Mouse (Mus musculus) C2C12 (cell line): Measurements from ENCODE around the gene Cpt1a.

Source experiments
- CEBPB ChIP-seq: IDR thresholded peaks from one replicate; pipeline ENCODE4 v1.6.1; 2011; ENCODE audit warnings: low read depth, mild to moderate bottlenecking, control low read depth, moderate library complexity
- CTCF ChIP-seq: IDR thresholded peaks from one replicate; pipeline ENCODE4 v1.5.1; 2011; ENCODE audit not compliant: control insufficient read depth, insufficient read depth, insufficient read length
- MAX ChIP-seq: IDR thresholded peaks from one replicate; pipeline ENCODE4 v1.6.1; 2011; ENCODE audit warnings: mild to moderate bottlenecking, control low read depth
- MYOD1 ChIP-seq: IDR thresholded peaks from one replicate; pipeline ENCODE4 v1.6.1; 2011; ENCODE audit warnings: low read depth; ENCODE audit not compliant: control insufficient read depth, insufficient read length
- USF1 ChIP-seq: IDR thresholded peaks from one replicate; pipeline ENCODE4 v1.6.1; 2011; ENCODE audit warnings: low read depth, mild to moderate bottlenecking, control low read depth, moderate library complexity

DNA sequence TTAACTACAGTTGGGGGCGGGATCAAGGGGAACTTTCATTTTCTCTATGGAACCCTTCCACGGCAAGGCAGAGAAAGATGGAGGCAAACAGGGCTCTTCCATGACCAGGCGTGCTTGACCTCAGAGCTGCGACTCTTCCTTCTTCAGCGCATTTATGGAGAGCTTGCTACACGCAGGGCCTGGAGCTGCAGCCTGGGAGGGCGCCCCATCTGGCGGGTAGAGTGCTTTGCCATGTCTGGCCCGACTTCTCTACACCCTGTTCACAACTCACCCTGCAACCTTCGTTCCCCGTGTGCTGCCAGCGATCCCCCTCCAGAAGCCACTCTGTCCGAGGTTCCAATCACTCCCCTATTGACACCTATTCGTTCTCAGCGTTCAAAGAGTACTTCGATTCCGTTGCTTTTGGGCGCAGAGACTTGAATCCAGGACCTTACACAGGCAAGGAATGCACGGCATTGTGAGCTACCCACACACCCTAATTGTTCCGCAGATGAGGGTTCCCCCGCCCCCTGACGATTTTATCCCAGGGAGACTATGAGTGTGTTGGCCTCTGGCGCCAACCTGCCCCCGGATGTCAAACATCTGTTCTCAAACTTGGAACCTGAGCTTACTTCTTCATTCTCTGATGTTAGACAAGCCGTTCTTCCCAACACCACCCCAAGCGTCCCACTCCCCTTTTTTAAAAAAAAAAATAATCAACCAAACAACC lies at the start of gene Cpt1a:
- peak; percentile 62 for TF ChIP-seq CTCF
- TF ChIP-seq CEBPB = no peak
- TF ChIP-seq MYOD1 = no peak
- TF ChIP-seq MAX = no peak
- no peak for TF ChIP-seq USF1
